Mouse (Mus musculus) MEL (cell line): ENCODE results near the gene Pyroxd2. TPM values are rescaled to one million over a fixed set of nuclear protein-coding genes. Genes with fewer than 3 reads are reported as not detected.

Source experiments
- DNase-seq: peaks from one replicate; pipeline ENCODE4 v3.0.0; 2011; ENCODE audit warnings: low read depth, low spot score
- H3K27ac ChIP-seq: 2 replicates; pipeline ENCODE4 v1.5.1; 2012; ENCODE audit warnings: low read depth, mild to moderate bottlenecking, control low read depth, low read length, moderate library complexity; ENCODE audit not compliant: control insufficient read depth
- H3K27me3 ChIP-seq, 2 experiments: fragments of 150-350 bp in 1 of 2; sonication (generic) in 1 of 2; 2 replicates each; pipeline ENCODE4 v1.6.1; 2012; ENCODE audit warnings: low read length in 2 of 2, mild to moderate bottlenecking in 2 of 2, improper control_type of control experiment in 1 of 2, moderate library complexity in 1 of 2; ENCODE audit not compliant: insufficient read depth in 2 of 2, control insufficient read depth in 1 of 2
- H3K36me3 ChIP-seq, 2 experiments: 2 replicates each; pipeline ENCODE4 v1.6.1; 2012 to 2014; ENCODE audit warnings: low read length in 2 of 2, improper control_type of control experiment in 1 of 2, inconsistent platforms in 1 of 2, mild to moderate bottlenecking in 1 of 2; ENCODE audit not compliant: insufficient read depth in 2 of 2, control insufficient read depth in 1 of 2
- H3K4me1 ChIP-seq, 2 experiments: fragments of 150-350 bp in 1 of 2; sonication (generic) in 1 of 2; 2 replicates each; pipeline ENCODE4 v1.6.1; 2012; ENCODE audit warnings: low read length in 2 of 2, improper control_type of control experiment in 1 of 2, mild to moderate bottlenecking in 1 of 2; ENCODE audit not compliant: insufficient read depth in 2 of 2, control insufficient read depth in 1 of 2
- H3K4me3 ChIP-seq, 2 experiments: fragments of 150-350 bp in 1 of 2; sonication (generic) in 1 of 2; 2 replicates each; pipeline ENCODE4 v1.5.1; 2012; ENCODE audit warnings: low read depth in 2 of 2, low read length in 2 of 2, mild to moderate bottlenecking in 2 of 2, moderate library complexity in 2 of 2, control low read depth in 1 of 2, improper control_type of control experiment in 1 of 2; ENCODE audit not compliant: control insufficient read depth in 1 of 2, insufficient read depth in 1 of 2
- H3K79me2 ChIP-seq: 2 replicates; pipeline ENCODE4 v1.6.1; 2012; ENCODE audit warnings: mild to moderate bottlenecking, low read length, moderate library complexity; ENCODE audit not compliant: control insufficient read depth, poor library complexity, insufficient read depth
- H3K9ac ChIP-seq: 2 replicates; pipeline ENCODE4 v1.6.1; 2012; ENCODE audit warnings: low read depth, mild to moderate bottlenecking, control low read depth, low read length, moderate library complexity; ENCODE audit not compliant: control insufficient read depth, poor library complexity, severe bottlenecking
- H3K9me3 ChIP-seq: fragments of 150-350 bp; sonication (generic); replicated peaks from 2 replicates; pipeline ENCODE4 v1.6.1; 2012; ENCODE audit warnings: mild to moderate bottlenecking, low read length, improper control_type of control experiment, moderate library complexity; ENCODE audit not compliant: insufficient read depth
- MXI1 ChIP-seq: IDR thresholded peaks from 2 replicates; pipeline ENCODE4 v1.6.1; 2011; ENCODE audit warnings: mild to moderate bottlenecking, low read depth, low read length, improper control_type of control experiment
- POLR2AphosphoS2 ChIP-seq: IDR thresholded peaks from 2 replicates; pipeline ENCODE4 v1.6.1; 2011; ENCODE audit warnings: low read length, improper control_type of control experiment
- POLR2AphosphoS5 ChIP-seq: IDR thresholded peaks from 2 replicates; pipeline ENCODE4 v1.6.1; 2012; ENCODE audit warnings: low read depth, borderline replicate concordance, mild to moderate bottlenecking, inconsistent platforms, low read length, moderate library complexity, mixed read lengths
- RCOR1 ChIP-seq: IDR thresholded peaks from 2 replicates; pipeline ENCODE4 v1.6.1; 2012; ENCODE audit warnings: low read depth, mild to moderate bottlenecking, inconsistent platforms, low read length, improper control_type of control experiment
- TBP ChIP-seq: IDR thresholded peaks from 2 replicates; pipeline ENCODE4 v1.8.0; 2011; ENCODE audit warnings: low read depth, low read length, improper control_type of control experiment
- ZNF384 ChIP-seq: IDR thresholded peaks from 2 replicates; pipeline ENCODE4 v1.6.1; 2012; ENCODE audit warnings: low read depth, mild to moderate bottlenecking, inconsistent platforms, low read length, improper control_type of control experiment
- polyA plus RNA-seq, 2 experiments: library from polyadenylated mRNA; stranded (reverse) in 1 of 2; unstranded in 1 of 2; fragments of >175 nt in 1 of 2; fragments of >200 nt in 1 of 2; gene quantifications; 2 replicates each; pipeline versions ENCODE4 v1.2.1 to v1.2.4; 2012; ENCODE audit warnings: low replicate concordance in 2 of 2, low read depth in 1 of 2; ENCODE audit not compliant: insufficient read length in 2 of 2, insufficient read depth in 1 of 2, missing spikeins in 1 of 2
- total RNA-seq: library from RNA; depleted of rRNA; stranded (reverse); fragments of 300-350 nt; gene quantifications from 2 replicates; pipeline ENCODE4 v1.2.3, GENCODE M21; 2012; rRNA removed

Gene Pyroxd2
- total and polyA plus RNA-seq, 3 experiments: 4.1 to 17.0 TPM; not detected in 1

GRCm38 (mm10) chr19:42676931-42677330, 75.6 kb downstream of the Pyroxd2 start:
- H3K27ac ChIP-seq: no peak overlapping the region
- H3K79me2 ChIP-seq: no peaks in the 10 kb centered on the region
- no peak for DNase-seq
- no peaks in the 10 kb centered on the region for H3K4me1 ChIP-seq
- no peaks in the 10 kb centered on the region for H3K36me3 ChIP-seq
- no peaks in the 10 kb centered on the region for H3K9me3 ChIP-seq
- H3K27me3 ChIP-seq: no peaks in the 10 kb centered on the region; a peak in 1 of 4 replicates
- no peak overlapping the region for H3K4me3 ChIP-seq
- H3K9ac ChIP-seq: no peak overlapping the region
- no peak for TF ChIP-seq RCOR1
- no peak for TF ChIP-seq ZNF384
- TF ChIP-seq TBP: no peak
- no peak for TF ChIP-seq MXI1
- no peak for TF ChIP-seq POLR2AphosphoS2
- no peak for TF ChIP-seq POLR2AphosphoS5

Other genes starting within 250 kb of the Pyroxd2 start
- gene R3hcc1l, start 234.0 kb downstream of the Pyroxd2 start, total RNA-seq: 12.9 and 14.8 TPM in 2 replicates
- 100 to 1,000 TPM in 1 of 2 experiments, 10 to 100 TPM in 1; 21.5 to 119 TPM for gene R3hcc1l, start 234.0 kb downstream of the Pyroxd2 start, polyA plus RNA-seq
- gene Loxl4, start 140.0 kb downstream of the Pyroxd2 start, total RNA-seq: 0.04 TPM in 1 of 2 replicates, not detected in the other
- gene Loxl4, start 140.0 kb downstream of the Pyroxd2 start, polyA plus RNA-seq: under 1 TPM in 1 of 2 experiments, not detected in 1; 0.03 TPM
- 20.0 and 22.6 TPM in 2 replicates for gene Hps1, start 27.2 kb upstream of the Pyroxd2 start, total RNA-seq
- 10 to 100 TPM in 1 of 2 experiments, not detected in 1; 43.3 TPM for gene Hps1, start 27.2 kb upstream of the Pyroxd2 start, polyA plus RNA-seq